ENCODE assay signal across 8 mouse cellular contexts in the genomic region with DNA sequence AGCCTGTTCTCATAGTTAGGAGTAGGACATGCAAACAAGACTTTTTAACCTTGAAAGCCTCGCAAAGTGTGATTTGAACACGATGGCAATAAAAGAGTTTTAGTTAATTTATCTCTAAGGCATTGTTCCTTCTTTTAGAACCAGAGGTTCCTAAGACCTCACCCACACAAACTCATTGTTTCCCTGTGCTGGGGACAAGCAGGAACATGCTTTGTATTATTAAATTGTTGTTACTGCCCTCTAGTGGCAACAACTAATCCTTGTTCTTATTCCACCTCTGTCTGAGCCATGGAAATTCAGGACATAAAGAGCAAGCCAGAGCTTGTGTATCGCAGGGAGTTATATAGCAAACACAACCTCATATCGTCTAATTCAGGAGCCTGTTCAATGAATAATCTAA.
DNase-seq lines count a peak whose midpoint lies in the region; ATAC-seq lines count a peak whose summit lies in the region.

No protein-coding gene starts in this region.

- H3K4me3 ChIP-seq in neural tube, embryonic 11.5 days (ENCODE audit: low read depth, low read length), result no peak overlapping the region
- no peak overlapping the region for H3K4me3 ChIP-seq in embryonic facial prominence, embryonic 11.5 days (ENCODE audit: low read depth, low read length)
- no peak overlapping the region for H3K4me3 ChIP-seq in hindbrain, embryonic 13.5 days
- no peak overlapping the region for H3K4me3 ChIP-seq in neural tube, embryonic 13.5 days

- H3K4me1 ChIP-seq in neural tube, embryonic 11.5 days (ENCODE audit: control insufficient read depth, insufficient read depth, low read length), result peaks cover 13% of the 10 kb centered on the region; the same call in 1 of the 2 replicates
- no peaks in the 10 kb centered on the region for H3K4me1 ChIP-seq in embryonic facial prominence, embryonic 11.5 days (ENCODE audit: control insufficient read depth, insufficient read depth, low read length)
- H3K4me1 ChIP-seq in hindbrain, embryonic 13.5 days (replicated peaks), result peaks cover 21% of the 10 kb centered on the region
- peaks cover 55% of the 10 kb centered on the region for H3K4me1 ChIP-seq in neural tube, embryonic 13.5 days (replicated peaks)

- no peaks in the 10 kb centered on the region for H3K27me3 ChIP-seq in neural tube, embryonic 11.5 days (ENCODE audit: control insufficient read depth, insufficient read depth, low read length)
- no peaks in the 10 kb centered on the region for H3K27me3 ChIP-seq in embryonic facial prominence, embryonic 11.5 days (ENCODE audit: control insufficient read depth, insufficient read depth, low read length)
- no peaks in the 10 kb centered on the region for H3K27me3 ChIP-seq in hindbrain, embryonic 13.5 days
- no peaks in the 10 kb centered on the region for H3K27me3 ChIP-seq in neural tube, embryonic 13.5 days

- H3K4me2 ChIP-seq in neural tube, embryonic 11.5 days (ENCODE audit: low read depth), result no peak overlapping the region
- H3K4me2 ChIP-seq in embryonic facial prominence, embryonic 11.5 days (ENCODE audit: low read depth, low read length), result no peak overlapping the region
- no peak overlapping the region for H3K4me2 ChIP-seq in hindbrain, embryonic 13.5 days
- no peak overlapping the region for H3K4me2 ChIP-seq in neural tube, embryonic 13.5 days

- no peak overlapping the region for H3K9ac ChIP-seq in neural tube, embryonic 11.5 days (ENCODE audit: low read length)
- H3K9ac ChIP-seq in embryonic facial prominence, embryonic 11.5 days (replicated peaks; ENCODE audit: low read length), result no peak overlapping the region
- no peak overlapping the region for H3K9ac ChIP-seq in hindbrain, embryonic 13.5 days
- no peak overlapping the region for H3K9ac ChIP-seq in neural tube, embryonic 13.5 days

- H3K27ac ChIP-seq in neural tube, embryonic 11.5 days (ENCODE audit: low read depth, low read length), result no peak overlapping the region
- no peak overlapping the region for H3K27ac ChIP-seq in embryonic facial prominence, embryonic 11.5 days (replicated peaks; ENCODE audit: low read depth, low read length)
- H3K27ac ChIP-seq in hindbrain, embryonic 13.5 days, result peak overlapping the region; percentile 44
- H3K27ac ChIP-seq in neural tube, embryonic 13.5 days (replicated peaks), result peak overlapping the region; percentile 65

- H3K36me3 ChIP-seq in neural tube, embryonic 11.5 days (ENCODE audit: control insufficient read depth, insufficient read depth, low read length), result no peaks in the 10 kb centered on the region
- no peaks in the 10 kb centered on the region for H3K36me3 ChIP-seq in embryonic facial prominence, embryonic 11.5 days (replicated peaks; ENCODE audit: control insufficient read depth, insufficient read depth, low read depth, low read length)
- H3K36me3 ChIP-seq in hindbrain, embryonic 13.5 days, result peaks cover 3% of the 10 kb centered on the region; the same call in 1 of the 2 replicates
- no peaks in the 10 kb centered on the region for H3K36me3 ChIP-seq in neural tube, embryonic 13.5 days

- peak; percentile 29 for DNase-seq in neural tube, embryonic 11.5 days (ENCODE audit: low spot score)
- DNase-seq in neural tube, embryonic 10.5 days (ENCODE audit: extremely low spot score, low spot score), result no peak
- peak; percentile 85 for DNase-seq in embryonic facial prominence, embryonic 11.5 days (ENCODE audit: low spot score)
- DNase-seq in left cerebral cortex, postnatal 25 days (ENCODE audit: low spot score in 2 of 2), result peak; percentile 58 to 74
- DNase-seq in T-cell, adult 2 months (ENCODE audit: low spot score), result no peak

- H3K9me3 ChIP-seq in neural tube, embryonic 11.5 days (ENCODE audit: control insufficient read depth, low read length), result no peaks in the 10 kb centered on the region
- no peaks in the 10 kb centered on the region for H3K9me3 ChIP-seq in embryonic facial prominence, embryonic 11.5 days (replicated peaks; ENCODE audit: control insufficient read depth, low read length)
- no peaks in the 10 kb centered on the region for H3K9me3 ChIP-seq in hindbrain, embryonic 13.5 days
- no peaks in the 10 kb centered on the region for H3K9me3 ChIP-seq in neural tube, embryonic 13.5 days

- intact Hi-C loops in left cerebral cortex, postnatal 25 days (cut with DNase I), result loop anchor here (5.0 kb wide), 2 partner anchors 192 to 317 kb away; no protein-coding TSS in a partner anchor

- 33% methylated on average over 4 of the region's 4 CpGs for WGBS in neural tube, embryonic 11.5 days
- 35% methylated on average over 4 of the region's 4 CpGs for WGBS in embryonic facial prominence, embryonic 11.5 days
- WGBS in hindbrain, embryonic 13.5 days, result 19% methylated on average over 4 of the region's 4 CpGs
- WGBS in neural tube, embryonic 13.5 days, result 18% methylated on average over 4 of the region's 4 CpGs

- ATAC-seq in neural tube, embryonic 11.5 days (ENCODE audit: insufficient read depth, low FRiP score, low TSS enrichment), result peak; percentile 71; the same call in 1 of the 2 replicates
- ATAC-seq in activated CD4-positive, CD25-positive, alpha-beta regulatory T cell, adult 4 months, result peak; percentile 23
- peak; percentile 48 for ATAC-seq in embryonic facial prominence, embryonic 11.5 days (replicated peaks; ENCODE audit: insufficient number of reproducible peaks, low FRiP score, low TSS enrichment, low read depth)
- ATAC-seq in hindbrain, embryonic 13.5 days (ENCODE audit: low FRiP score), result peak; percentile 66; the same call in 1 of the 2 replicates
- peak; percentile 85 for ATAC-seq in neural tube, embryonic 13.5 days (ENCODE audit: low read depth)

Comparison
In these comparisons a context has a peak if more than half of its experiments do, and no peak if none do; other contexts are left out.
1. DNase-seq: peak in neural tube, embryonic 11.5 days (single experiment), embryonic facial prominence, embryonic 11.5 days (single experiment) and left cerebral cortex, postnatal 25 days (2 of 2); none in neural tube, embryonic 10.5 days (single experiment) and T-cell, adult 2 months (single experiment).
2. H3K27ac ChIP-seq: peak in hindbrain, embryonic 13.5 days (single experiment) and neural tube, embryonic 13.5 days (single experiment); none in neural tube, embryonic 11.5 days (single experiment) and embryonic facial prominence, embryonic 11.5 days (single experiment).
3. ATAC-seq: peak in every context shown above with its lines; median percentile 85 in neural tube, embryonic 13.5 days; 71 in neural tube, embryonic 11.5 days; 66 in hindbrain, embryonic 13.5 days; 48 in embryonic facial prominence, embryonic 11.5 days; 23 in activated CD4-positive, CD25-positive, alpha-beta regulatory T cell, adult 4 months.